Mouse (Mus musculus) gastrocnemius, adult 18-20 months (tissue): ENCODE results near the gene Snx1. TPM values are rescaled to one million over a fixed set of nuclear protein-coding genes. Genes with fewer than 3 reads are reported as not detected.

Source experiments
- DNase-seq: peaks from one replicate; pipeline ENCODE4 v3.0.0; 2021; ENCODE audit warnings: low spot score
- total RNA-seq, 2 experiments: library from RNA; stranded (reverse); gene quantifications; 2 replicates each; pipeline ENCODE4 v1.2.3; 2021

The Snx1 gene
- total RNA-seq, 2 experiments from 2014 or later: 10.7 to 13.3 TPM

DNA sequence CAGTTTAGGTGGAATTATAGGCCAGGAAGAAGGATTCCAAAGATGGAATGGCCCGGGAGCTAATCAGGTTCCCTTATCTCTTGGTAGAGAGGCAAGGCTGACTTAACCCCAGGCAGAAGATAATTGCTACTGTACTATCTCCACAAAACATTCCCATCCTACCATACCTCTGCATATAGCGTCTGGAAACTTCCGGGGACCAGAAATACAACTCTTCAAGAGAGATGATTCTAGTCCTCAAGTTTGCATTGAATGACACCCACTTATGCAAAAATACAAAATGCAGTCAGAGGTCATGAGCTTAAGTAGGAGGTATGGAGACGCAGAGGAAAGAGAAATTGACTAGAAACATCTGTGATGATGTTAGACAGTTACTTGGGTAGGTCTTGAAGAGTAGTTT is 1.5 kb upstream of the Snx1 start:
- no peak for DNase-seq

GRCm38 (mm10) chr9:66127193-66127546 is 783 bp upstream of the Snx1 start:
- no peak for DNase-seq

- no peak for DNase-seq
These were observed 588 bp downstream of the Snx1 start for GRCm38 (mm10) chr9:66125543-66126455.

DNA sequence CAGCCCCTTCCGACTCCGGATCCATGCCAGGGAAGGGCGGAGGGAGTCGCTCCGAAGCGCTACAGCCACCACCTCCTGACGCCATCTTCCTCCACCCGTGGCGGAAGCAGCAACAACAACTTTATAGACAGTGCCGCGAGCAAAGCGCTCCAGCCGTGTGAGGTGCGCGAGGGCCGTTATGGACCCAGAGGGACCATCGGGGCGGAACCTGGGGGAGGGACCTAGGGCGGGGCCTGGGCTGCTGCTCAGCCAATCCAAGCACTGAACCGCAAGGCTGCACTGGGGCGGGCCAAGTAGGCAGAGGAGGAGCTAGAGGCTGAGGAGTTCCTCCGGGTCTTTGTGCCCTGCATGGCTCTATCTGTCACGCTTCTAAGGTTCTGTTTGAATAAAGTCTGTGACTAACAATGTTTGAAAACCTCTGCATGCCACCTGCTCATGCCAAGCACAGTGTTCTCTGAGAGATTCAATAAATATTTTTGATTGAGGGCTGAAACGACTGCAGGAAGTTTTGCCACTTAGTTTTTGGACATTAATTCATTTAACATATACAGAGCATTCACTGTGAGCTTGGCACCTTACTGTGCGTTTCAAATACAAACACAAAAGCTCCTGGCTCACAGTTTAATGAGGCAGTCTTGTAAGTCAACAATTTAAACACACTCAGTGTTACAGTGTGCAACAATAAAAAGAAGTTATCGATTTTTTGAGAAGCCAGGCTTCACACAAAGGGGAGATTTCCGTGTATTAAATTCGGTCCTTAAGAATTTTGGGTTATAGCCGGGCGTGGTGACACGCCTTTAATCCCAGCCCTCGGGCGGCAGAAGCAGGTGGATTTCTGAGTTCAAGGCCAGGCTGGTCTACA is 1.5 kb downstream of the Snx1 start:
- peak; percentile 98 for DNase-seq

DNA sequence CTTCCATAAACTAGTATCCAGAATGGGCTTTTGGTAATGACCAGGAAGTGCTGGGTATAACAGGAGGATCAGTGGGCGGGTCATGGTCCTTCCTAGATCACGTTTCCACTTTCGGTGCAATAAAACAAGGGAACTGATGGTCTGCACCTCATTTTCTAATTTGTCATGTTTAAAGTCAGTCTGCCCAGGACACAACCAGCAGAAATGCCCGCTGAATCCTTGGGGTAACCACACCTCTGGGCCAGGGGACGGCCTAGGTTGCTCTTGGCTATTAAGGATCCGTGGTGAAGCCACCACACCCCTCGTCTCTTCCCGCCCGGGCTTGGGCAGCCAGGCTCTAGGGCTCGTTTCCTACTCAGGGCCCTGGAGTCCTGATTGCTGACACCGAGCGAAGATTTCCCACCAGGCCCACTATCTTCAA is 2.3 kb downstream of the Snx1 start:
- no peak for DNase-seq

GRCm38 (mm10) chr9:66123648-66124047 is 2.7 kb downstream of the Snx1 start:
- DNase-seq: no peak

DNA sequence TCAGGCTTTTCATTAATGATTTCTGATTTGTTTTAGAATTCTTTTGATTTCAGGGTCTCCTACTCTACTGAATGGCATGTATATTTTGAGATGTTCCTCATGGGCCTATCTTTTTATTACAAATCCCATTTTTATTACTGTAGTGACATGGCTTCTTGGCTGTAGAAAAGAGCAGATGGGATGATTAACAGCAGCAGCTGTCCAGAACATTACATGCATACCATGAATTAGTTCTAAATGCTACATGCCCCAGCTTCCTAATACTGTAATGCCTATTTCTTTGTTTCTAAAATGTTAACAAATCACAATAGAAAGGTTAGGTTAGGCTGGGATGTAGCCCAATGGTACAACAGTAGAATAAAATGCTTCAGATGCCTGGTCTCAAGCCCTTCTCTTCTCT is 5.0 kb downstream of the Snx1 start:
- no peak for DNase-seq

- DNase-seq: no peak
These were observed 5.4 kb downstream of the Snx1 start for GRCm38 (mm10) chr9:66120945-66121344.

DNA sequence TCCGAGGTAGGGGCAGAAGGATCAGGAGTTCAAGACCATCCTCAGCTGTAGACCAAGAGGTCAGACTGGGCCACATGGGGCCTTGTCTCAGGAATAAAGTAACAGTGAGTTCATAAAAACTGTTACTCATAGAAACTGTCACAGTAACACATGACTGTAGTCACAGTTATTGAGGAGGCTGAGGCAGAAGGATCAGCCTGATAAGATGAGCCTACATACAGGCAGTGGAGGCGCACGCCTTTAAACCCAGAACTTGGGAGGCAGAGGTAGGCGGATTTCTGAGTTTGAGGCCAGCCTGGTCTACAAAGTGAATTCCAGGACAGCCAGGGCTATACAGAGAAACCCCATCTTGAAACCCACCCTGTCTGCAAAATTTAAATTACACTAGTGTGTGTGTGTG is 6.3 kb downstream of the Snx1 start:
- no peak for DNase-seq

DNA sequence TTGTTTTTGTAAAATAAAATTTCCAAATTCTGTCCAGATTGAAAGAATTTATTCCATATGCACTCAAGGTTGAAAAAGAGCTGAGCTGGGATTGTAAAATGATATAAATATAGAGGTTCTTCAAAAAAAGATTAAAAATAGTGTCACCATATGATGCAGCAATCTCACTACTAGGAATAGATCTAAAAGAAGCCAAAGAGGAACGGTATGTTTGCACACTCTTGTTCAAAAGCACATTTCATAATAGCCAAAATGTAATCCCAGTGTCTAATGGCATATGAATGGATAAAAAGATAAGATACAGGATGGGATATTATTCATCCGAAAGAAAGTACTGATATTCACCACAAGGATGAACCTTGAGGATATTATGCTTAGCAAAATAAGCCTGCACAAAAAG is 6.9 kb downstream of the Snx1 start:
- DNase-seq: no peak

DNA sequence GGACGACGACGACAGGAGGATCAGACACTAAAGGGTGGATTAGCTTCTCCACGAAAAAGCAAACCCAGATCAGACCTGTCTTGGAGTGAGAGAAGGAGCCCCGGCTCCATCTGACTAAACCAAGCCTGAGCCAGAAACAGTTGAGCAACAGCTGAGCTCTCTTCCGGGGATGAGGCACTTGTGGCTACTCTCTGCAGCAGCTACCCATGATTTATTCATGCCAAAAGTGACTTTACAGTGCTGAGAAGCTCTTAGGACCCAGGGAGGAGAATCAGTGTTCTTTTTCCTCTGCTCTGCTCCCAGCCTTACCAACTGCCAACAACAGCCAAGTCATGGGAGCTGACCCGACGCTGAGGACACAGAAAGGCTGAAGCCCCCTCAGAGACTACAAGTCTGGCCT is 9.5 kb downstream of the Snx1 start:
- peak; percentile 47 for DNase-seq

- DNase-seq: no peak
These were observed 12.0 kb downstream of the Snx1 start for GRCm38 (mm10) chr9:66114341-66114740.

GRCm38 (mm10) chr9:66110611-66111379 is 15.6 kb downstream of the Snx1 start:
- no peak for DNase-seq

DNA sequence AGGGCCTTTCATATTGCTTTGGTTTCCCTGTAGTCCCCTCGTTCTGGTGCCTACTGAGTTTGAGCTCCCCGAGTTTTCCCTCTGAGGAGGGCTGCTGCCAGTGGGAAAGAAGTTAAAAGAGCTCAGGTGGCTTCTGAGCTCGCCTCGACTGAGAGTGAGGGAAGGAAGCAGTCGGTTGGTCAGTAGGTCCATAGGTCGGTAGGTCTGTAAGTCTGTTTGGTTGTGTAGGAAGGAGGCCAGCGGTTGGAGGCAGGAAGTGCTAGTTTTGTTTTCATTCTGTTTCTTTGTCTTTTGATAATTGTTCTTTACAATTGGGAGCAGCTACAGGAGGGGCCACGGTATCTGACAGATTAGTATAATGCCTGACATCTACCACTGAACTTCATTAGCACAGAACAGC is 16.3 kb downstream of the Snx1 start:
- no peak for DNase-seq

- no peak for DNase-seq
These were observed 16.8 kb downstream of the Snx1 start for GRCm38 (mm10) chr9:66109574-66109973.

DNA sequence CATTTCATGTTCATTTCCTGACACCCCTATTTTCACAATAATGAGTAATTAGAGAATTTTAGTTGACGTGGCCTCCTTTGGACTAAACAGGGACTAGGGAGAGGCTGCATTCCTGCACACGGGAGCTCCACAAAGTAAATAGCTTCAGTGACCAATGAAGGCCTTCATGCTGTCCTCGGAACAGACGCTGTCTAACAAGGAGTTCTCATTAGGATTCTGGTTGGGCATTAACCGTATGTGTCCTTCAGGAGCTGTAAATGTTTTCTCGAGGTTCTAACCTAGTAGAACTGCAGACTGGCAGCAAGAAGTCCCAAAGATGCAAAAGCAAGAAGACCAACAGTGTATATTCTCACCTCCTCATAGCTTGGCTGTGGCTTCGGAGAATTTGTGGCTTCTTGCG is 21.2 kb downstream of the Snx1 start:
- no peak for DNase-seq

DNA sequence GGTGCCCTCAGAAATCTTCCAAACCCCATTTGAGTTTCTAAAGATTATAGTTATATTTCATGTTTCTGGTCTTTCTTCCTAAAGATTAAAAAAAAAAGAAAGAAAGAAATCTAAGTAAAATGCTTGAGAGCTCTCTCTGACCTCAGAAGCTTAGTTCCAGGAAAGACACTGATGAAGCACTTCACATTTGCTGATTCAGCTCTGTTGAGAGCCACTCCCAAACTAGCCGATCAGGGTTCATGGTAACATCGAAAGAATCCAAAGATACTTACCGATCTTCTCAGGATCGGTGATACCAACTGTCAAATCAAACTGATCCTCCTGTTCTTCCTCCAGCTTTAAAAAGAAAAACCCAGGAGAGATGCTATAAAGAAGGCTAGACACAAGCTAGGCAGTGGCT is 21.8 kb downstream of the Snx1 start:
- no peak for DNase-seq

DNA sequence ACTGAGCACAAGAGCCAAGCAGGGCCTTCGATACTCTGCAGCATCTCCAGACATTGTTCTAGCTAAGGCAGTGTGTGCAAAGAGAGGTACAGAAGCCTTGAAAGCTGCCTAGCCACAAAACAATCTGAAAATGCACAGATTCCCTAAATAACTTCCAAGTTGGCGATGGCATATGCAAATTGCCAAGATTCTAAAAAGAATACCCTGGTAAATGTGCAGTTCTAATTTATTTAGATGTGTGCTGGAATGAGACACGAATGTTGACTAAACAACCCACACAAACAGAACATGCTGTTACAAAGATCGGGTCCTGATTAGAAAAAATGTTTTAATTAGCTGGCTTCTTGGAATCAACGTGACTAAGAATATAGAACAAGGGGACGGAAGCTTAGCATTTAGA is 23.7 kb downstream of the Snx1 start:
- no peak for DNase-seq

GRCm38 (mm10) chr9:66101577-66101976 is 24.8 kb downstream of the Snx1 start:
- no peak for DNase-seq

- no peak for DNase-seq
These were observed 33.7 kb downstream of the Snx1 start for GRCm38 (mm10) chr9:66092664-66093063.

- DNase-seq: no peak
These were observed 34.8 kb downstream of the Snx1 start for GRCm38 (mm10) chr9:66091327-66092231.
